Mouse (Mus musculus) adrenal gland, adult 2 months (tissue): ENCODE measurements around the gene Birc7. TPM values are rescaled to one million over a fixed set of nuclear protein-coding genes. Genes with fewer than 3 reads are reported as not detected.
A peak's percentile ranks its signal among the peaks of the same experiment; 100 is the strongest.

ENCODE experiments used
- DNase-seq: peaks from one replicate; pipeline ENCODE4 v3.0.0; 2021
- polyA plus RNA-seq: library from polyadenylated mRNA; depleted of rRNA; stranded (reverse); fragments of >200 nt; gene quantifications from 2 replicates; pipeline ENCODE4 v1.2.3, GENCODE M21; 2012
- total RNA-seq, 2 experiments: library from RNA; stranded (reverse); gene quantifications; 2 replicates each; pipeline ENCODE4 v1.2.3; 2021

Birc7 gene
- total and polyA plus RNA-seq, 3 experiments = not detected

DNA sequence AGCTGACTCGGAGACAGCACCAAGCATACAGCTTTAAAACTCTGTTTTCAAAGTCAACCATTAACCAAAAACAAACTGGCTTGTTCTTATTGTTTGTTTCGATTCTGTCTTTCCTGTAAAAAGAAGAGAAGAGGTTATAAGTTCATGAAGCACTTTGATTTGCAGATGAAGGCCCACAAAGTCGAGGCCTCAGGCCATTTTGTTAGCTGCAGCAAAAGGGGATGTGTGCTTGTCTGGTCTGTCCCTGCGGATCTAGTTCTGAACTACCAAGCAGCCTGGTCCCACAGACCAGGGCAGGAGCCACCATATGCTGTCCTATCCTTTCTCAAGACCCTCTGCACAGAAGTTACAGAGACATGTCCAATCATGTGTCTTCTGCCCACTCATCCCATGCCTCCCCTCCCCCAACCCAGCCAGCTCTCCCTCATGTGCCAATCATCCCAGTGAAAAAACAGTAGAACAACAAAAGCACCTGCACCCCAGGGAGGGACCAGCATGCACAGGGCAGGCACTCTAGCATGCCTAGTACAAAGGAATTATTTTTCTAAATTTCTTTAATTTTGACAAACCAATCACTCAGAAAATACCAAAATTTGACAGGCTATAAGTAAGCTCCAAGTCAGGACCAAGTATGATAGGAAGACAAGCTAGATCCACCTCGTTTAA is 23.1 kb upstream of the Birc7 start:
- no peak for DNase-seq

DNA sequence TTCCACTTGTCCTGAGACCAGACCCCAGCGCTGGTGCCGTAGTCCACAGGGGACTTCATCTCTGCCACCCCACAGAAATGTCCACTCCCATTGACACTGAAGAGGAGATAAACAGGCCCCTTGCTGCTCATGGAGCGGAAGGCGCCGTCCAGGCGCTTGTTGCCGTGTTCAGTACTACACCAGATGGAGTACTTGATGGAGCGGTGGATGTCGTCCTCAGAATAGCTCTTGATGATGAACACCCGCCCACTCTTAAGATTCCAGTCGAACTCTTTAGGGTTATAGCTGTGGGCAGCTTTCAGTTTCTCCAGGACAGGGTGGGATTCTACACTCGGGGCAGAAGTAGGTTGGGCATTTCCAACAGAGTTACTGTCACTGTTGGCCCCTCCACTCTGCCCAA is 17.9 kb upstream of the Birc7 start:
- DNase-seq = no peak

DNA sequence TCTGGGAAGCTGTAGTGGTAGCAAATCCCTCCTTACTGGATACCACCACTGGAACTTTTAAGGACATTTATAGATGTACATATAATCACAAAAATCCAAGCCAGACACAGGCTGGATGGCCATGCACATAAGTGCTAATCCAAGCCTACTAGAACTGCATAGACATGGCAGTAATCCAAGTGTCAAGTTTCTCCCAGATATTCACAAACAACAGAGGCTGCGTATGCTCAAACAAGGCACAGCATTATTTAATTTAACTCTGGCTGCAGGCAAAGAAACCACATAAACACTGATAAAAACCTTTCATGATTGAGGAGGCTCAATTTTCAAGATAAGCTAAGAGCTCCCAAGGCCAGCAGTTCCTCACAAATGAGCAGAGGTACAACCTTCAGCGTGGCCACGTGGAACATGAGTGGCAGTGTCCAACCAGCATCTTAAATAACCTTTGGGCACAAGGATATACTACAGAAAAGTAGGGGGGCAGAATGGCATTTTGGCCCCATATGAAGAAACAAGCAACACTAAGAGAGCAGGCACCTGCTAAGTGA is 12.9 kb upstream of the Birc7 start:
- DNase-seq = no peak

DNA sequence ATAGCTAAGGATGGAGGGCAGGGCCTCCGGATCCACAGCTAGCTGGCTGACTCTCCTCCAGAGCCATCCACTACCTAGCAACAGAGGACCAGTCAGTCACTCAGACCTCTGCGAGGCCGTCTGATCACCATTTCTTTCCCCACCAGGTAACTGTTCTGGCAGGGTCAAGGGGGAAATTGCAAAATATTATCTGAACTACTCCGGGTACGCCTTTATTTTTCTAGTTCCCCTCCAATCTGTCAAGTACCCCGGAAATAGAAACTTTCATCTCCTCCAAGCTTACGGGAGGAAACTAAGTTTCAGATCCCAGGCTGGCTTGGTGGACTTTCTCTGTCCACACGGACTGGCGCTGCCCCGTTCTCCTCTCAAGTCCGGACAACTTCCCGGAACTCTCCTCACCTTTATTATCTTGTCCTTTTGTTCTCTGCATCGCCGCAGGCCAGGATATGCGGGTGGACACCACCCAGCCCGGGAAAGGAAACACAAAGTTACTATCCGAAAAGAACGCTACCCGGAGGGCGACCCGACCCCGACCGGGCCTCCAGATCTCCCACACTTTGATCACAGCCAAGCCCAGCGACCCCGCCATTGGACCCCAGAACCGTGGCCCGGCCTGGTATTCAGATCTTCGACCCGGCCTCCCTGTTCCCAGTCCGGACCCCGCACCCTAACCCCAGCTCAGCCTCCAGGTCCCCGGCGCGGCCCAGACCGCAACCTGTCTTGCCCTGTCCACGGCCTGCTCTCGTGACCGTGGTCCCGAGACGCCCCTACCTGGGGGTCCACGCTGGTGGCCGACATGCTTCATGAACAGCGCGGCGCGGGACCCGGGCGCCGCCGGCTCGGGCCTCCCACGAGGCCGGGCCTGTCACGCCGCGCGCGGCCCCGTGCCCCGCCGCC is 8.7 kb upstream of the Birc7 start:
- no peak for DNase-seq

DNA sequence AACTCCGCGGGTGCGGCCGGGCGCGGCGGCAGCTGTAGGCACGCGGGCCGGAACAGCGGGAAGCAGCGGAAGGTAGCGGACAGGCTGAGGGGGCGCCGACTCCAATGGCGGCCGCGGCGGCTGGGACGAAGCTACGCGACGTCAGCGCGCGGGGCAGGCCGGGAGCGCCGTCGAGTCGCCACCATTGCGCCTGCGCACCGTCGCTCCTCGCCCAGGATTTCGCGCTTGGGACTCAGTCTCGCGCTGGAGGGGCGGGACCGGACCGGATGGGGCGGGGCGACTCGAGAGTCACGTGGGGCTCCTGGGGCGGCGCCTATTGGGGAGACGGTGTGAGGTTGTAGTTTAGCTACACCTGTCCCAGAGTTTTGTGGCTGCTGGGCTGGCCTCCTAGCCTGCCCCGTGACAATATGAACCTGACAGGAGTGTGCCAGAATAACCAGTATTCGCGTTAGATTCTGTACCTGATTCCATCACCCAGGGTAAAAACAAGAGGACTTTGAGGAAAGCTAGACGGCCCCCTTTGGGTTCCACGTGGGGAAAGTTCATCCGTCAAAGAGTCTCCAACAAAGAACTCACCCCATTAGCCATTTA is 7.9 kb upstream of the Birc7 start, which contains the start of gene Ythdf1:
Gene Ythdf1 (minus strand): TSS at position 140 of the 591 bp plus-strand sequence.
- DNase-seq = peak; percentile 98

DNA sequence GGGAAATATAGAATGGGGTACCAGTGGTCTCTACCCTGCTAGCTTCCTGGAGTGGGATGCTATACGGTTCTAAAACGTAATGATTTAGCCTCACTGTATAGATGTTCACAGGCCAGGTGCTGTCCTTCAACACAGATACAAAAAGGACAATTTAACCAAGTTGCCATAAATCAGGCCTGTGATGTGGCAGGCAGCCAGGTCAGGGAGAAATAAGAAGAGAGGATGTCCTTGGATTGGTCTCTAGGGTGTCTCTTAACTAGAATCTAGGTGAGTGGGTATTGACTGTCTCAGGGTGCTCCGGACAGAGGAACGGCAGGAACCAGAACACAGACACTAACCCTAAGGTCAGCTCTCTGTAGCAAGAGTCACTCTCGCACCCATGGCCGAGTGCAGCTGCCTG is 6.1 kb upstream of the Birc7 start:
- peak; percentile 46 for DNase-seq

DNA sequence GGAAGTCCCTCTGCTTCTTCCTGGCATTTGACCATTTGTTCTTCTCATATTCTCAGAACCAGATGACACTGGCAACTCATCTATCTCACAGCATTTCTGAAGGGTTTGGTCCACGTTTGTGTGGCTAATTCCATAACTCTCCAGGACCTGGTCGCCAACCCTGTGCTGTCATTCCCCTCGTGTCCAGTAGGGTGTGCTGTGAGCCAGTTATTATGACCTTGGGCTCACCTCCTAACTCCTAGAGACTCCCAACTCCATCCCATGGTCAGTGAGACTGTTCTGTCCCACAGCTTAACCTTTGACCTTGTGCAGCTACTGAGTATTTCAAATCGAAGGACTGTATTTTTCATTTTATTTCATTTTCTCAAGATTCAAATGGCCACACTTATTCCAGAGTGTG is 3.6 kb upstream of the Birc7 start:
- DNase-seq = peak; percentile 71

DNA sequence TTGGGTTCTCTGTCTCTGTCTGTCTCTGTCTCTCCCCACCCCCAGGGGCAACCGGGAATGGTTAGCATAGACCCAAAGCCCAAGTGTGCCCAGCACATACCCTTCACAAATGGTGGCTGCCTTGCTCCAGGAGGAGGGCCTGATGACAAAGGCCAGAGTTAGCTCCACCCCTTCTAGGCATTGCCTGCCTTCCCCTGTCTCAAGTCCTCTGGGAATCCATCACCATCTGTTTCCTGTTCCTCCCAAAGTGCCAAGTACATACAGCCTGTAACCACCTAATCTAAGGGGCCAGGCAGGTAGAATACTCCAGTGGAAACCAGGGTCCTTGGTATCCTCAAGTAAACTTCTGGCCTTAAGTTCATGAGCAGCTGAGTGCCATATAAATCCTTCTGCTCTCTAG is 3.6 kb downstream of the Birc7 start:
- DNase-seq = no peak

DNA sequence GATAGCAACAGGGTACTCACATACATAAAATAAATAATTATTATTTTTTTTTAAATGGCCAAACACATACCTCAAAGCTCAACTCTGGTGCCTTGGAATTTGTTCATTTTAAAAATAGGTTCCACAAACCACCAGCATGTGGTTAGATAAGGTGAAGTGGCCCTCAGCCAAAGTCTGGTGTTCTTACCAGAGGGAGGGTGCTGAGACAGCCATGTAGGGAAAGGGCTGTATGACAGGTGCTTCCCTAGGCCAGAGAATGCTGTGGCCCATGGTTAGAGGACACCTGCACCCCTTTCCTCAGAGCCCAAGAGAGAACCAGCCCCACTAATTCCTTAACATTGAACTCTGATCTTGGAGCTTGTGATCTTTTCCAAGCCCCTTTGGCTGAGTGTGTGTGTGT is 11.4 kb downstream of the Birc7 start:
- no peak for DNase-seq

DNA sequence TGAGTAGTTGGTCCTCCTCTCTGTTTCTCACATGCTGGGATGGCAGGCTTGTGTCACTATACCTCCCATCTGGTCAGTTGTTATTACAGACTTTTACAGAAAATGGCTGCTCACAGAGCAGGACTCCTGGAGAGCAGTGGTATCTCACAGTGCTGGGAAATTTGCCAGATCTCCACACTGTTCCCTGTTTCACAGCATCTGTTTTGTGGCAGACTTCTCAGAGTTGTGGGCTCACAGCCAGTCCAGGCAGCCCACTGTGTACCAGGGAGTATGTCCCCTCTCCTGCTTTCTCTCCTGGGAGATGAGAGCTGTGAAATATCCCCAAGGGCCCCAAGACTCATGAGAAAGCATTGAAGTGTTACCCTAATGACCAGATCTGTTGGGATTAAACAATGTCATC is 13.0 kb downstream of the Birc7 start:
- no peak for DNase-seq

DNA sequence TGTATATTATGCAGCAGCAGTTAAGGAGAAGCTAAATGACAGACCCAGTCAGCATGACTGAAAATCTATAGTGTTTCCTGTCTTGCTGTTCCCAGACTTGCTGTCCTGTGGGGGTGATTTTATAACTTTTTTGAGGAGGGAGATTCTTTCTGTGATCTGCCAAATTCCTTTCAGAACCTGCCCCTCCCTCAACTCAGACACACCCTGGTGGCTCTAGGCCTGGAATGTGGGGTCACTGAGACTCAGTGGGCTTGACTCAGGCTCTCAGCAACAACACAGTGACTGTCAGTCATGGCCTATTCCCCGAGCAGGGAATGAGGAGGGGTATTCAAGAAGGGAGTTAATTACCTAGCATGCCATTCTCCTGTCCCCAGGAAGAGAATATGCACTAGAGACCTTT is 21.1 kb downstream of the Birc7 start:
- DNase-seq = no peak

DNA sequence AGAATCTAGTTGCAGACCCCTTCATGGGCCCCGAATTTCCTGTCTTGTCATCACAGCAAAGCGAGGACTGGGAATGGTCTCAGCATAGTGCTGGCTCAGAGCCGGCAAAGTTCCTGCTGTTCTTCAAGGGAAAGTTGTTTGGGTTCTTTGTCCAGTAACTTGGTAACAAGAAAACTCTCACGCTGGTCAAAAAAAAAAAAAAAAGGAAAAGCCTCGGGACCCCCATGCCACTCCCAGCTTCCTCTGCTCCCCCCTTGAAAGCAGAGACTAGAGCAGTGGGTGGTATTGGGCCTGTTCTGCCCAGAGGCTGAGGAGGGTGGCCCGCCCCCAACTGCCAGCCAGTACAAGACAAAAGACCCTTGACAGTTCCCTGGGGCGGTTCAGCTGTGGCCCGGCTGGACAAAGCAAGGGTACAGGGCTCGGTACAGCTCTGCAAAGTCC is 23.9 kb downstream of the Birc7 start:
- DNase-seq = no peak

DNA sequence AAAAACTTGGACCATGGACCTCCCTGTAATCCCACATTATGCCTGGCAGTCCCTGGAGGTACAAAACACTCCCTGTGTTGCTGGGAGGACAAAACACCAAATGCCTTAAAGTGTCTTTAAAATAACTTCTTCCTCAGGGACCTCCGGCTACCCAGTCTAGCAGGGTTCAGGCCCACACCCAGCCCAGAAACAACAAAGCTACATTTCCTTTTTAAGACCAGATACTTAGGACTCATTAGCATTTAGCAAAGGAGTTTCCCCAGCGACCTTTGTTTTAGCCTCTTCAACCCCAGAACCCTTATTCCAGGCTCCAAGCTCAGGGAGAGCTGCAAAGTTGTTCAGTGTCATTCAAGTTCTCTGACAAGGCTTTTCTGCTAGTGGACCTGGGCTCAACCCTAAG is 24.8 kb downstream of the Birc7 start:
- DNase-seq = no peak

DNA sequence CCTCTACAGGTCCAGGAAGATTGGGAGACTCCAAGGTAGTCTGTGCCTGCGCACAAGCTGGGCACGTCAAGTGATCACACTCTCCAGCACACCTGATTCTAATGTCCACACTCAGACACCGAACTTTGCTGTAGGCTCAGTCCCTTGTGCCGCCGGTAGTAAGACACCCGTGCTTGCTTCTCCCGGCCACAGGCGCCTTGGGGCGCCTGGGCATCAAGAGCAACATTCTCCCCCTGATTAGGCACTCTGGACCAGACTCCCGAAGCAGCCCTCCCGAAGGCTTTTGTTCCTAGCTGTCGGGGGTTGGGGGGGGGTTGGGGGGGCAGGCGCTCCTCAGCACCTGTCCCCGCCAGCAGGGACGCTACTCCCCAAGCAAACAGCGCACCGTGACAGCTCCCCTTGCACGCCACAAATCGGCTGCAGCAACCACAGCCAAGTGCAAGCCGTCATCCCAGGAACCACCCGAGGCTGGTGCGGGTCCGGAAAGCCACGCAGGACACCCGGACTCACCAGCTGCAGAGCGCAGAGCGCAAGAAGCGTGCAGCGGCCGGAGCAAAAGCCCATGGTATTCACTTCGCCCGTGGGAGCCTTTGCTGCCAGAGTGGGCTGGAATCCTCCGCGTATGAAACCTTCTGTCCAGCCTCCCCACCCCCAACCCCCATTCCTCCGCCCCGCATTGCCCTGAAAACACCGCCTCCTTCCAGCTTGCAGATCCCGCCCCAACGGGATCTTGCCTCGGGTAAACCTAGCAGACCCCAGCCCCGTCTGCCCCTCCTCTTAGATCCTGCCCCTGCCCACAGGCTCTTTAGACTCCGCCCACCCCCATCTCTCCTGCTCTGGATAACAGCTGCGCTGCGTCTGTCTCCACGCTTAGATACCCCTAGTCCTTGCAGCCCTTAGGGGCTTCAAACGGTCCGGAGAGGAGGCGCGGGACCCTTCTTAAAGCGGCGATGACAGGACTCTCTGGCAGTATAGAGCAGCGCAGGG is 25.5 kb downstream of the Birc7 start, which contains the start of gene Nkain4:
Gene Nkain4 (minus strand): TSS at position 639 of the 987 bp plus-strand sequence.
- DNase-seq = peak; percentile 41

DNA sequence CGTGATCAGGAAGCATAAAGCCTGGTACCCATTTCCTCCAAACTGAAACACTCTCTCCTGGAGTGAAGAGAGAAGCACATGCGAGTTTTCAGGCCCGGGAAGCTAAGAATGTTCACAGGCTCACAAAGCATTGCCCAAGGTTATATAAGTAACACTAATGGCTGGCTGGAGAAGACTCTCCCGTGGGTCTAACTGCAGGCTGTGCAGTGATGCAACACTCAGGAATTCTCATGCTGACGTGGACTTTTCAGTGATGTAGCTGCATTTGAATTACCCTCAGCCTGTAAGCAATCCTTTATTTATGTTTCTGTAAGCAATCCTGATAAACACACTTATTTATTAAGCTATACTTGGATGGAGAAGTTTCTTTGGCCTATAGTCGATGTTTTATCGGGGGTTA is 30.8 kb downstream of the Birc7 start:
- no peak for DNase-seq

DNA sequence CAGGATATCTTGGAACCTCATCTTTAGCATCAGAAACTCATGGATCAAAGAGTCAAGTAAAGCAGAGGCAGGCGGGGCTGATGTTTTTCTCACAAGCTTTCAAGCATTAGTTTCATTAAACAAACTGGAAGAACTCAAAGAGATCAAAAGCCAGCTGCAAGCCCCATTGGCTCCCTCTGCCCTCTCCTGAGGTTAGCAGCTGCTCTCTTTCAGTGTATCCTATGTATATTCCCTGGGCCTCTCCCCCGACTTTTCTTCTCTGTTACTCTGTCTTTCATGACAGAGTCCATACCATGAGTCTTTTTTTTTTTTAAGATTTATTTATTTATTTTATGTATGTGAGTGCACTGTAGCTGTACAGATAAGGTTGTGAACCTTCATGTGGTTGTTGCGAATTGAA is 31.4 kb downstream of the Birc7 start:
- no peak for DNase-seq

DNA sequence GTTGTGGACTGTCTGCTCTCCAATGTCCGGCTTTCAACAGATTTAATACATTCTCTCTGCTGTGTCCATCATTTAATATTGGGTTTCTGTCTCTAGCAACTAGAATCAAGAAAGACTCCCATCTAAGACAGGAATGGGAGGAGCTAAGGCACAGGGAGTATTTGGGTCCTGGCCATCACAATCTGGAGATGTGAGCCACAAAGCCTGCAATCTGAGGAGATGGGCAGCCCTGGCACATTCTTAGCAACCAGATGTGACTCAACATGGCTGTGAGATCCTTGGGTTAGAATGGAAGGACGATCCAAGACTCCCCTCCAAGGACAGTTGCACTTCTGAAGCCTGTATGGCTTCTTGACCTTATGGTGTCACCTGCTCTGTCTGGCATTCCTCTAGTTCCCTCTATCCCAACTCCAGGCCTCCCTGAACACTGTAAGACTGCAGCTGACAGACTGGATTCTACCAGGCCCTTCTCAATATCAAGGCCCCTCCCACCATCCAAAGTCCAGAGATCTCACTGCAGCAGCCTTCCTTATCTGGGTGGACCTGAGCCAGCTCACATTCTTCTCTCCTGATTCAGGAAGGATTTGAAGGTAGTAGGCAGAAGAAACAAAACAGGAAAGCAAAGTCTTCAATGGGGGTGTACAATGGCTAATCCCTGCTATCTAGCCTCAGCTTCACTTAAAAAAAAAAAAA is 33.9 kb downstream of the Birc7 start:
- peak; percentile 58 for DNase-seq

DNA sequence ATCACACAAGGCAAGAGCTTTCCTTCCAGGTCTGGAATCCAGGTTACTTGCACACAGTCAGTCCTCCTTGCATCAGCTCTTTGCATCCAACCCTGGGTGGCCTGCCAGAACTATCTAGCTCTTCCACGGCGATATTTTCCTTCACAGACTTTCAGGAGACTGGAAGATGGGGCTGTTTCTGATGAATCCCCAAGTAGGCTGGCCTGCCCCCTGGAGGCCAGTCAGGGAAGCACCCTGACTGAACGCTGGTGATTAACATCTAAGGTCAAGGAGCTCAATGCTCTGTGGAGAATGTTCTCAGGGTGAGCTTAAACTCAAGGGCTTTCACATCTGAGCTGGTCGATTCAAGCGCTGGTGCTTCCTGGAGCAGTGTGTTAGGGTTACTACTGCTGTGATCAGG is 35.1 kb downstream of the Birc7 start:
- peak; percentile 83 for DNase-seq

DNA sequence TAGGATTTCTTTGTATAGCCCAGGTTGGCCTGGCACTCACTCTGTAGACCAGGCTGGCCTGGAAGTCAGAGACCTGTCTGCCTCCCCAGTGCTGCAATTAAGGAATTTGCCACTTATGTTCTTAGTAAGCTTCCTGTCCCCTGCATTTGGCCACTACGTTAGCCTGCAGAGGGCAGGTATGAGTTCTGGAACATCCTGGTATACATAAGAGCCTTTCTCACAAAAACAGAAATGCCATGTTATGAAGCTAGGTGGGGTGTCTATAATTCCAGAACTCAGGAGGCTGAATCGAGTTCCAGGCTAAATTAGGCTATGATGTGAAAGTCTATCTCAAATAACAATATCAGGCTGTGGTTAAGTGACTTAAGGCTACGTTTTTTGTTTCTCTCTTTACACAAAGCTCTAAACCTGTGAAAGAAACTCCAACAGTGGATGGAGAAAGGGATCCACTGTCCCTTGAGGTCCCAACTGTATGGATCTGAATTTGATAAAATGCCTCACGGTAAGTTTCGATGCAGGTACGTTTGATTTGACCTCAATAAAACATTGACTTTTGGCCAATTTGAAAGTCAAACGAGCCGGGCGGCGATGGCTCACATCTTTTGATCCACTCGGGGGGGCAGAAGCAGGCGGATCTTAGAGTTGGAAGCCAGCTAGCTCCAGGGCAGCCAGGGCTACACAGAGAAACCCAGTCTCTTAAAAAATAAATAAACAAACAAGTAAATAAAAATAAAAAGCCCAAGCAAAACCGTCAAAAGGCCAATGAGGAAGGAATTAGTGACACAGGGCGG is 37.5 kb downstream of the Birc7 start:
- DNase-seq = no peak
